Mouse (Mus musculus): ENCODE data around the gene Carmil1. TPM values are rescaled to one million over a fixed set of nuclear protein-coding genes. Genes with fewer than 3 reads are reported as not detected.

The Carmil1 gene
- polyA plus RNA-seq, 1 experiment from 2014 or later = 51.7 TPM

DNA sequence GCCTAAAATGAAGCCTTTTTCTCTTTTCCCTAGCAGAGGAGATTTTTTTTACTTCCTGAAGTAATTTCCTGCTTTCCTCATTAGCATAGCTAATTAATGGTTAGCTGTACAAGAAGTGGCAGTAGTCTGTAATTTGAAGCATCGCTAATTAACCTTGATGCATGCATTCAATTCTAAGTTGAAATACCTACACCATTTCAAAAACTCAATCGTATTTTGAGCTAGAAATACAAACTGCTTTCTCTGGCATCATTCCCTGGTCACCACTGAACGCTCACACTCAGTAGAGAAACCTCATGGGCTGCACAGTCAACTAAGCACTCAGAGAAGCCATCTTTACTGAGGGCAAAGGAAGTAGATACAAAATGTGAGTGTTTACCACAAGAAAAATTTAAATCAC is 285.8 kb downstream of the Carmil1 start:
- Histone ChIP-seq H3K9me3 (ENCODE audit: control insufficient read depth, low read length) (no peaks in the 10 kb centered on the region), H3K4me1 (replicated peaks; ENCODE audit: control insufficient read depth, insufficient read depth, low read length) (no peaks in the 10 kb centered on the region), H3K4me3 (ENCODE audit: low read length) (no peak overlapping the region), H3K27me3 (ENCODE audit: control insufficient read depth, insufficient read depth, low read depth, low read length) (peaks cover 8% of the 10 kb centered on the region; the same call in 1 of the 2 replicates), H3K27ac (ENCODE audit: low read length) (no peak overlapping the region), H3K4me2 (ENCODE audit: low read depth, low read length) (no peak overlapping the region), H3K36me3 (ENCODE audit: control insufficient read depth, insufficient read depth, low read length) (no peaks in the 10 kb centered on the region), H3K9ac (ENCODE audit: low read length) (no peak overlapping the region)
- WGBS = 66% methylated on average over 3 of the region's 3 CpGs
- no peak for ATAC-seq (ENCODE audit: low read depth)

- WGBS = 10% methylated on average over 9 of the region's 9 CpGs
- Histone ChIP-seq H3K9me3 (ENCODE audit: control insufficient read depth, low read length) (no peaks in the 10 kb centered on the region), H3K4me1 (replicated peaks; ENCODE audit: control insufficient read depth, insufficient read depth, low read length) (no peaks in the 10 kb centered on the region), H3K9ac (ENCODE audit: low read length) (no peak overlapping the region), H3K27me3 (ENCODE audit: control insufficient read depth, insufficient read depth, low read depth, low read length) (peaks cover 8% of the 10 kb centered on the region; the same call in 1 of the 2 replicates), H3K36me3 (ENCODE audit: control insufficient read depth, insufficient read depth, low read length) (no peaks in the 10 kb centered on the region), H3K4me3 (ENCODE audit: low read length) (no peak overlapping the region), H3K4me2 (ENCODE audit: low read depth, low read length) (no peak overlapping the region), H3K27ac (ENCODE audit: low read length) (no peak overlapping the region)
- ATAC-seq (ENCODE audit: low read depth) = no peak
These were observed 286.6 kb downstream of the Carmil1 start for GRCm38 (mm10) chr13:23994024-23994423.

DNA sequence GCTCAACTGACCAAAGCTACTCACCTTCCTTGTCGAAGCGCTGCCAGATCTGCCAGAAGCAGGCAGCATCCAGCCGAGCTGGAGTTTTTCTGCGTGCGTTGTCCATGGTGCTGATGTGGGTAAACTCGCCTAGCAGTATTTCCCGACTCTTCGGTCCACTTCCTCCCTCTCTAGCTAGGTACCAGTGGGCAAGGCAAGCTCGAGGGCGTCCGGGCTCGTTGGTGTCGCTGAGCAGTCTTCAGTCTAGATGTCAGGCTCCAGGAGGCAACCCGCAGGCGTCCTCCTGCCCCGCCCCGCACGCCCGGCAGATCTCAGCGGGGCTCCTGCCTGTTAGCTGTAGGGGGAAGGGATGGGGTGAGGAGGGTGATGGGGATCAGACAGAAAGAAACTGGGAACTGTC is 289.7 kb downstream of the Carmil1 start, which contains the start of gene Scgn:
Gene Scgn, minus strand, starts transcription at position 287 of the 400 bp plus-strand sequence.
- Histone ChIP-seq H3K4me2 (ENCODE audit: low read depth, low read length) (no peak within 1 kb of the TSS), H3K4me3 (ENCODE audit: low read length) (no peak within 1 kb of the TSS), H3K27me3 (ENCODE audit: control insufficient read depth, insufficient read depth, low read depth, low read length) (peaks cover 8% of the 10 kb centered on the region; the same call in 1 of the 2 replicates), H3K27ac (ENCODE audit: low read length) (no peak within 1 kb of the TSS), H3K9ac (ENCODE audit: low read length) (no peak within 1 kb of the TSS), H3K9me3 (ENCODE audit: control insufficient read depth, low read length) (no peaks in the 10 kb centered on the region), H3K36me3 (ENCODE audit: control insufficient read depth, insufficient read depth, low read length) (no peaks in the 10 kb centered on the region), H3K4me1 (replicated peaks; ENCODE audit: control insufficient read depth, insufficient read depth, low read length) (no peaks in the 10 kb centered on the region)
- under 1% methylated on average over 20 of the region's 20 CpGs for WGBS
- ATAC-seq (ENCODE audit: low read depth) = no peak

DNA sequence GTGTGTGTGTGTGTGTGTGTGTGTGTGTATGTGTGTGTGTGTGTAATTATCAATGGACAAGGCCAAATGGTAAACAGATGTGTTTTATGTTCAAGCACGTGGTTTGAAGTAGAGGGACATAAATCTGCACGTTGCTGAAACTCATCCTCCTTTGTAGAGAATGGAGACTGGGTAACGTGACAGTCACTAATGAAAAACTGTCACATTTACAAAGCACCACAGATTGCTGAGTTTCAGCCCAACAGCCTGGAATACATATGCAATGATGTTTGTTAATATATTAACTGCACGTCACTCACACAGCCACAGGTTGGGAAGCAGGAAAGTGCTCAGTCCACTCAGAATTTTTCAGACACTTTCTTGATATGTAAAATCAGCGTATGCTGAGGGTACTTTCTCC is 290.1 kb downstream of the Carmil1 start:
- peaks cover 8% of the 10 kb centered on the region; the same call in 1 of the 2 replicates for H3K27me3 ChIP-seq (ENCODE audit: control insufficient read depth, insufficient read depth, low read depth, low read length)
- H3K27ac ChIP-seq (ENCODE audit: low read length) = no peak overlapping the region
- no peak for ATAC-seq (ENCODE audit: low read depth)
- WGBS = 39% methylated on average over 5 of the region's 5 CpGs
- no peak overlapping the region for H3K4me2 ChIP-seq (ENCODE audit: low read depth, low read length)
- H3K9ac ChIP-seq (ENCODE audit: low read length) = no peak overlapping the region
- H3K9me3 ChIP-seq (ENCODE audit: control insufficient read depth, low read length) = no peaks in the 10 kb centered on the region
- no peaks in the 10 kb centered on the region for H3K4me1 ChIP-seq (replicated peaks; ENCODE audit: control insufficient read depth, insufficient read depth, low read length)
- H3K4me3 ChIP-seq (ENCODE audit: low read length) = no peak overlapping the region
- no peaks in the 10 kb centered on the region for H3K36me3 ChIP-seq (ENCODE audit: control insufficient read depth, insufficient read depth, low read length)

DNA sequence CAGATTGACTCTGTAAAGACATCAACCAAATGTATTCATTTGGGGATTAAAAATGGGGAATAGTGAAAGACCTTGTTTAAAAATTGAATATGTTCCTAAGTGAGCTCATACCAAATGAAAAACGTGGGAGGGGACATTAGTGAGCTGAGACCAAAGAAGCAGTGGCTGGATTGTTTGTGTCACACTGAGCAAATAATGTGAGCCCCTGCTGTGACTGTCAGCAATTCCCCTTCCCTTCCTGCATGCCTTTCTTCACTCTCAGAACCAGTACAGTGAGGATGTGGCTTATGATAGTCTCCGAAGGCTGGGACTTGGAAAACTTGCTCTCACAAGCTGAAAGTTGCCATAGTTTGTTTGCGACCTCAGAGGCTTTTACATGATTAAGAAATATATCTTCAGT is 295.5 kb downstream of the Carmil1 start:
- no peak overlapping the region for H3K4me3 ChIP-seq (ENCODE audit: low read length)
- no peak overlapping the region for H3K9ac ChIP-seq (ENCODE audit: low read length)
- 32% methylated on average over 3 of the region's 3 CpGs for WGBS
- H3K36me3 ChIP-seq (ENCODE audit: control insufficient read depth, insufficient read depth, low read length) = no peaks in the 10 kb centered on the region
- H3K27me3 ChIP-seq (ENCODE audit: control insufficient read depth, insufficient read depth, low read depth, low read length) = no peaks in the 10 kb centered on the region
- H3K4me2 ChIP-seq (ENCODE audit: low read depth, low read length) = no peak overlapping the region
- H3K9me3 ChIP-seq (ENCODE audit: control insufficient read depth, low read length) = no peaks in the 10 kb centered on the region
- ATAC-seq (ENCODE audit: low read depth) = no peak
- H3K27ac ChIP-seq (ENCODE audit: low read length) = no peak overlapping the region
- H3K4me1 ChIP-seq (replicated peaks; ENCODE audit: control insufficient read depth, insufficient read depth, low read length) = no peaks in the 10 kb centered on the region

DNA sequence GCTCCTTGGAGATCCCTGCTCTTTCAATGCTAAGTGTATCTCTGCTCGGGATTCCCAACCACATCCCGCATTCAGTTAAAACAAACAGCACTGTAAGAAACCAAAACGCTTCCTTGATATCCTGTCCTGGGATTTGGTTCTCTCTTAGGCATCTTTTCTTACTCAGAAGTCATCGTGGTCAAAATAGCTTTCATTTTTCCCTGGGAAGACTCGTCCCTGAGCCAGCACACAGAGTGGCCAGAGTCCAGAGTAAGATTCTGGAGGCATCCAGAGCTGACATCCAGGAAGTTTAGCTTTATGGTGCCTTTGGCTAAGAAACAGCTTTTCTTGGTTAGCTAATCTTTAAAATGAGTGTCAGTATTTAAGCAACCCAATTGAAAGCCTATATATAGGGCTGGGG is 308.3 kb downstream of the Carmil1 start:
- H3K4me2 ChIP-seq (ENCODE audit: low read depth, low read length) = no peak overlapping the region
- H3K4me3 ChIP-seq (ENCODE audit: low read length) = no peak overlapping the region
- H3K9me3 ChIP-seq (ENCODE audit: control insufficient read depth, low read length) = no peaks in the 10 kb centered on the region
- H3K27ac ChIP-seq (ENCODE audit: low read length) = no peak overlapping the region
- no peaks in the 10 kb centered on the region for H3K36me3 ChIP-seq (ENCODE audit: control insufficient read depth, insufficient read depth, low read length)
- WGBS = 33% methylated on average over 5 of the region's 5 CpGs
- H3K27me3 ChIP-seq (ENCODE audit: control insufficient read depth, insufficient read depth, low read depth, low read length) = no peaks in the 10 kb centered on the region
- ATAC-seq (ENCODE audit: low read depth) = no peak
- H3K9ac ChIP-seq (ENCODE audit: low read length) = no peak overlapping the region
- H3K4me1 ChIP-seq (replicated peaks; ENCODE audit: control insufficient read depth, insufficient read depth, low read length) = peaks cover 8% of the 10 kb centered on the region; the same call in 1 of the 2 replicates

DNA sequence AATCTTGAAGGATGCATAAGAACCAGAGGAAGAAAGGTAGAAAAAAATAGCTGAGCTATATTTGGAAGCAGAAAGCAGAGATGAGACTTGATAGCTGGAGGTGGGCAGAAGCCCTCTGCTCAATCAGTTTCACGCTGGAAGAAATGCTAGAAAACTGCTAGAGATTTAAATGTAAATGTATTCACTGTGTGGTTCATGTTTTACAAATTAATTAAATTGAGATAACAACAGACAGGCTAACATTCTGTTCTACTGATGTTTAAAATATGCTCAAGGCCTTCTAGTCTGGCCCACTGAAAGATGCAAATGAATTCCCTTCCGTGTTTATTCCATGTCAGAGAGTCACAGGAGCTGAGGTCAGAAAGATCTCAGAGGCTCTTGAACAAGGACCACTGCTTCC is 308.7 kb downstream of the Carmil1 start:
- 44% methylated on average over 2 of the region's 2 CpGs for WGBS
- Histone ChIP-seq H3K4me1 (replicated peaks; ENCODE audit: control insufficient read depth, insufficient read depth, low read length) (peaks cover 8% of the 10 kb centered on the region; the same call in 1 of the 2 replicates), H3K27ac (ENCODE audit: low read length) (no peak overlapping the region), H3K4me2 (ENCODE audit: low read depth, low read length) (no peak overlapping the region), H3K36me3 (ENCODE audit: control insufficient read depth, insufficient read depth, low read length) (no peaks in the 10 kb centered on the region), H3K9me3 (ENCODE audit: control insufficient read depth, low read length) (no peaks in the 10 kb centered on the region), H3K9ac (ENCODE audit: low read length) (no peak overlapping the region), H3K4me3 (ENCODE audit: low read length) (no peak overlapping the region), H3K27me3 (ENCODE audit: control insufficient read depth, insufficient read depth, low read depth, low read length) (no peaks in the 10 kb centered on the region)
- ATAC-seq (ENCODE audit: low read depth) = no peak

DNA sequence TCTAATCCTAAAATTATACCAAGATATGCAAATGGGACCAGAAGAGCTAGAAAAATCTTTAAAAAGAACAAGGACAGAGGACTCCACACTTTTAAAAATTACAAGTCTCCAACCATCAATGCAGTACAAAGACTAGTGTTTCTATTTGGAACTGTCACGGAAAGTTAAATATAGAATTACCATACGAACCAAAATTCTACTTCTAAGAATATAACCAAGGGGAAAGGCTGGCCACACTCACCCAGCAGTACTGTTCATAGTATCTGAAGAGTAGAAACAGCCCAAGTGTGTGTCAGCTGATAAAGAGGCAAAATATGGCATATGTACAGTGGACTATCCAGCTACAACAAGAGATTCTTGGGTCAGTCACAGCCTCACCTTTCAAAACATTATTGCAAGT is 315.7 kb downstream of the Carmil1 start:
- WGBS = 69% methylated on average over 2 of the region's 2 CpGs
- no peak overlapping the region for H3K4me2 ChIP-seq (ENCODE audit: low read depth, low read length)
- no peaks in the 10 kb centered on the region for H3K9me3 ChIP-seq (ENCODE audit: control insufficient read depth, low read length)
- H3K27me3 ChIP-seq (ENCODE audit: control insufficient read depth, insufficient read depth, low read depth, low read length) = no peaks in the 10 kb centered on the region
- no peak overlapping the region for H3K27ac ChIP-seq (ENCODE audit: low read length)
- no peak overlapping the region for H3K9ac ChIP-seq (ENCODE audit: low read length)
- H3K36me3 ChIP-seq (ENCODE audit: control insufficient read depth, insufficient read depth, low read length) = no peaks in the 10 kb centered on the region
- H3K4me3 ChIP-seq (ENCODE audit: low read length) = no peak overlapping the region
- ATAC-seq (ENCODE audit: low read depth) = no peak
- H3K4me1 ChIP-seq (replicated peaks; ENCODE audit: control insufficient read depth, insufficient read depth, low read length) = no peaks in the 10 kb centered on the region

Measured in lung, embryonic 16.5 days (tissue).